Mouse (Mus musculus) left cerebral cortex, postnatal 10 days (tissue): ENCODE measurements around the gene Kcnj15. TPM values are rescaled to one million over a fixed set of nuclear protein-coding genes. Genes with fewer than 3 reads are reported as not detected.
A peak's percentile ranks its signal among the peaks of the same experiment; 100 is the strongest.

Experiments
- DNase-seq, 2 experiments: peaks; one replicate each; pipeline ENCODE4 v3.0.0; 2021 to 2022; ENCODE audit warnings: low spot score in 2 of 2, mixed read lengths in 1 of 2; ENCODE audit errors: extremely low spot score in 1 of 2
- intact Hi-C: fragments of 180-260 bp; cut with DNase I; formaldehyde crosslinking; loops from one replicate; pipeline ENCODE4 v1.15.1; 2025
- total RNA-seq, 2 experiments: library from RNA; stranded (reverse); gene quantifications; 2 replicates each; pipeline ENCODE4 v1.2.3; 2021

Kcnj15 gene
- total RNA-seq, 2 experiments from 2014 or later: 0.15 to 0.22 TPM

- no peak for DNase-seq
- intact Hi-C loops: no loop called here
These were observed 15.2 kb upstream of the Kcnj15 start for GRCm38 (mm10) chr16:95242114-95242513.

GRCm38 (mm10) chr16:95243401-95243800 is 14.0 kb upstream of the Kcnj15 start:
- DNase-seq: no peak
- intact Hi-C loops: no loop called here

GRCm38 (mm10) chr16:95244626-95245303 is 12.6 kb upstream of the Kcnj15 start:
- DNase-seq: no peak
- intact Hi-C loops: no loop called here

GRCm38 (mm10) chr16:95245499-95245898 is 11.9 kb upstream of the Kcnj15 start:
- DNase-seq: no peak
- intact Hi-C loops: no loop called here

GRCm38 (mm10) chr16:95248646-95249045 is 8.7 kb upstream of the Kcnj15 start:
- DNase-seq: no peak
- intact Hi-C loops: no loop called here

GRCm38 (mm10) chr16:95256648-95257047 is 710 bp upstream of the Kcnj15 start:
- intact Hi-C loops: no loop called here
- no peak for DNase-seq

GRCm38 (mm10) chr16:95258100-95258499 is 742 bp downstream of the Kcnj15 start:
- peak in 1 of 2 experiments; percentile 7 for DNase-seq
- intact Hi-C loops: no loop called here

DNA sequence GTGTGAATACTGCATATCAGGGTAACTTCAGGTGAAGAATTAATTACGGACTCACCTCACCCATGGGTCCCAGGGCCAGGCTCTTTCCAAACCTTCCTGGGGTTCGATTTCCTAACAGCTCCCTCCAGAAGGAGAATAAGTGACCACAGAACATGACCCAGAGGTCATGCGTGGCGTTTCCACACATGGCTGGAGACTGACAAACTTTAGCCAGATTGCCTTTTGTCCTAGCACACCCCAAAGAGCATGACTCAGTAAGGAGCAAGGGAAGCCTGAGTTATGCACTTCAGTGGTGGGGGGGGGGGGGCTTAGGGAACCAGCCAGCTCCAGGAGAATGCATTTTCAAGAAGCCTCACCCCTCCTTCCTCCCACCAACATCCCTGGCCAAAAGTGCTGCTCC is 2.1 kb downstream of the Kcnj15 start:
- intact Hi-C loops: no loop called here
- no peak for DNase-seq

DNA sequence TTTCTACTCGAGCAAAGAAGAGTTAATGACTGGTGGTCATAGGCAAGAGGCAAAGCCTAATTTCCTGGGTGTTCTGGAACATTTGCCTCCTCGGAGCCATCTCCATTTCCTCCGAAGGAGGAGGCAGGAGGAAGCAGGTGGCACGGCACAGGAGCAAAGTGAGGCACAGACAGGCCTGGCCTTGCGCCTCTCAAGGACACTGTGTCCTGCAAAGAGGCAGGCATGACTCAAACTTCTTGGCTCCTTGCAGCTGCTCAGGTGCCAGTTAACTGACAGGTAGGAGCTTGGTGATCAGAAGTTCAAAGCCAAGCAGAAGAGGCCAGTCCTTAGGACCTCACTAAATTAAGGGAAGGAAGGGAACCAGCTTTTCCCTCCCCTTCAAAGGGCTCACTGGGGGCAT is 3.3 kb downstream of the Kcnj15 start:
- DNase-seq: peak in 1 of 2 experiments; percentile 9
- intact Hi-C loops: no loop called here

GRCm38 (mm10) chr16:95261807-95262206 is 4.4 kb downstream of the Kcnj15 start:
- intact Hi-C loops: no loop called here
- peak in 1 of 2 experiments; percentile 16 for DNase-seq

GRCm38 (mm10) chr16:95262706-95263363 is 5.5 kb downstream of the Kcnj15 start:
- peak in 1 of 2 experiments; percentile 9 for DNase-seq
- intact Hi-C loops: no loop called here

- intact Hi-C loops: no loop called here
- no peak for DNase-seq
These were observed 7.0 kb downstream of the Kcnj15 start for GRCm38 (mm10) chr16:95264324-95264723.

GRCm38 (mm10) chr16:95267481-95268183 is 10.3 kb downstream of the Kcnj15 start:
- no peak for DNase-seq
- intact Hi-C loops: no loop called here

DNA sequence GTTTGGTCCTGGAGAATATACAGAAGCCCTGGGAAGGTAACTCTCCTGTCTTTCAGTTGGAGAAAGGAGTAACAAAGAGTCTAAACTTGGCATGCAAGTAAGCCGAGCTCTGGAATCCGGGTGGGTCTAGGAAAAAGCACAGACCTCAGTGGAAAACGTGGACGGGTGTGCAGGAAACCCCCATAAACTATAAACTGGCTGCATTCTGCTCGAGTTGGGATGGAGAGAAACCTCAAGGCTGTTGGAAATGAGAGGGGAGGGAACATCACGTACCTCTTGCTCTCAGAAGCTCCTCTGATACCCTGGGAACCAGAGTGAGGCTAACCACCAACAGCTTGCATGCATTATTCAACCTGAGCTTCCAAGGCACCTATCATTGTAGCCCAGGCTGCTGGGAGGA is 12.3 kb downstream of the Kcnj15 start:
- intact Hi-C loops: no loop called here
- DNase-seq: no peak

DNA sequence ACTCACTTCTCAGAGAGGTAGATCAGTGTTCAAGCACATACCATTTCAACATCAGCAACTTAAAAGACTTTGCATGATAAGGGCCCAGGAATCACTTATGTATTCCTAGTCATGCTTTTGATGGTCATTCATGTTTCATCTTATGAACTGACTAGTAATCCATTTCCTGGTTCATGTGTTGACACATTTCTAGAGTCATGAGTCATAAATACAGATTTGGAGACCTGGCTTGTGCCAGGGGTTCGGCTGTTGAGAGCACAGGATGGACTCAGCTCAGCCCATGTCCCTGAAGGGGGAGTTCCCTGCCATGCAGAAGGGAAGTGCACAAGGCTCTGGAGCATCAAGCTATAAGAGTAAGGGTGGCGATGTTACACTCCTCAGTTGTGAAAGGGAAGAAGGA is 15.7 kb downstream of the Kcnj15 start:
- intact Hi-C loops: no loop called here
- no peak for DNase-seq

DNA sequence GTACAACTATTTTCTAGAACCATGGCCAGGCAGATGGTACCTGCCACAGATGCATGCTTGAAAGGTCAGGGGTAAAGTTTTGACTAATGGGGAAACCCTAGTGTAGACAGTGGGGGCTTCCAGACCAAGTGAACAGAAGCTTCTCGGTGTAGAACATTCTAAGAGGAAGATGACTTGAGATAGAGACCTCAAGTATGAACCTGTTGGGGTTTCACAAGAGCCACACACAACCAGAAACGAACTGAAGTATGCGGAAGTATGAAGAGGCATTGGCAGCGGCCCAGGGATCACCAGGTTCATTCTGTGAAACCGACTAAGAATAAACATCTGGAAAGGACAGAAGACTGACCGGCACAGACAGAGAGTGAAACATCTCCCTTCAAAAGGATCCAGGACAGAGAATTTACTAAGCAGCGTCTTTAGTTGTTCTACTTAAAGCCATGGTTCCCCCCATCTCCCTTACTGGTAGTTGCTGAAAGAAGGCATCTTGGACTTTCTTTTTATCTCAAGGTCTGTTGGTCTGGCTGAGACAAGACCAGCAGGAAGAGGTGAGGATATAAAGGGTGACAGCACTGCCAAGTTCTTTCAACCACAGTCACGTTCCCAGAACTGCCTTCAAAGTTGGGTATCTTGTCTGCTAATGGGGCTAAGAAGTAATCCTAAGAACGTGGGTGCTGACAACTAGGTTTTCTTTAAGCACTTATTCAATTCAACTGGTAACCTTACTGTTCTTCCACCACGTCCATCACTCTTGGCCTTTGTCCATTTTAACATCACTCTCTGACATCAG is 18.6 kb downstream of the Kcnj15 start:
- intact Hi-C loops: no loop called here
- DNase-seq: no peak

DNA sequence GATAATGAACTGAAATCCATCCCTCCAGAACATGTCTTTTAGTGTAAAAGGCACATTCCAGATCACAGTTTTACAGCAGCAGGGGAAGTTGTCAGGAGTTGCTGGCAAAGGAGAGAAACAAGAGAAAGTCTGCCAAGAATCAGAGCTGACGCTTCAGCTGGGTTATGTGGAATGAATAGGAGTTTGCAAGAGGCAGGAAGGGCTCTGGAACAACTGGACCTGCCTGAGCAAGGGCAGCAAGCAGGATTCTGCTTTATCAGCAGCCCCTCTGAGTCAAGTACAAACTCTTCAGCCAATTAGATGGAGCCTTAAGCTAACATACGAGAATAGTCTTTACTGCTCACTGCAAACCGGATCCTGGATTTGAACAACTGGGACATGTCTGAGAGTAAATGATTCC is 21.7 kb downstream of the Kcnj15 start:
- intact Hi-C loops: no loop called here
- DNase-seq: no peak

DNA sequence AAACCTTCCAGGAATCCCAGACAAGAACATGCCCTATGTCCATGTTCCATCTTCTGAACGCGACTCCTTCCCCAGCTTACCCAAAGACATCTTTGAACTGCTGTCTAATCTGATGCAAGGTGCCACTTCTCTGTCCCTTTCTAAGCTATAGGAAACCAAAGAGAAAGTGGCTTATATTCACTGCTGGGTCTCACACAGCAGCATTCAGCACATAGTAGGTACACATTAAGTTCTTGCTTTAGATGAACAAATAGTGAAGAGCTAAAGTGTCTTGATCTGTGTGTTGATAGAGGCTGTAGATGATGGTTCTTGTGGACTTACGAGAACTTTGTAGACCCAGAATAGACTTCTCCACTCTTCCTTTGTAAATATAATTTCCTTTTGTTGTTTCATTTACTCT is 23.0 kb downstream of the Kcnj15 start:
- intact Hi-C loops: no loop called here
- DNase-seq: no peak

GRCm38 (mm10) chr16:95283369-95283768 is 26.0 kb downstream of the Kcnj15 start:
- intact Hi-C loops: no loop called here
- DNase-seq: peak in 1 of 2 experiments; percentile 6
